Mouse (Mus musculus) adrenal gland, adult 2 months (tissue): ENCODE results near the gene Sparc. TPM values are rescaled to one million over a fixed set of nuclear protein-coding genes. Genes with fewer than 3 reads are reported as not detected.

Experiments used
- DNase-seq: peaks from one replicate; pipeline ENCODE4 v3.0.0; 2021
- polyA plus RNA-seq: library from polyadenylated mRNA; depleted of rRNA; stranded (reverse); fragments of >200 nt; gene quantifications from 2 replicates; pipeline ENCODE4 v1.2.3, GENCODE M21; 2012
- total RNA-seq, 2 experiments: library from RNA; stranded (reverse); gene quantifications; 2 replicates each; pipeline ENCODE4 v1.2.3; 2021

Gene Sparc
- total and polyA plus RNA-seq, 3 experiments = 1,553 to 5,966 (median 3,019) TPM

DNA sequence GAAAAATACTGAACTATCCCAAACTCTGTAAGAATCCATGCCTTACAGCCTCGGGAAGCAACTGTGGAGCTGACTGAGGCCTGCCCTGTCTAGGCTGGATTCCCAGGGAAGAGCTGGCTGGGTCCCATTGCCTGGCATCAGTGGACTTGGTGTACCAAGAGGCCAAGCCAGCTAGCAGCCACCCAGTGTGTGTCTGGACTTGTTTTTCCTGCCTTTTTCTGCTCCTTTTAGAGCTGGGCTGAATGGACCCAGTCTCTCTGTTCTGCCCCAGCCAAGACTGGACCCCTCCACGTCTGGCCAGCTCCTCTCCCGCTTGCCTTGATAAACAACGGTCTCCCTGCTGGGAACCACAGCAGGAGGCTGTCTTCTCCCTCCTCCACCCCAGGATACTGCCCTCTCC lies 15.0 kb upstream of the Sparc start:
- no peak for DNase-seq

DNA sequence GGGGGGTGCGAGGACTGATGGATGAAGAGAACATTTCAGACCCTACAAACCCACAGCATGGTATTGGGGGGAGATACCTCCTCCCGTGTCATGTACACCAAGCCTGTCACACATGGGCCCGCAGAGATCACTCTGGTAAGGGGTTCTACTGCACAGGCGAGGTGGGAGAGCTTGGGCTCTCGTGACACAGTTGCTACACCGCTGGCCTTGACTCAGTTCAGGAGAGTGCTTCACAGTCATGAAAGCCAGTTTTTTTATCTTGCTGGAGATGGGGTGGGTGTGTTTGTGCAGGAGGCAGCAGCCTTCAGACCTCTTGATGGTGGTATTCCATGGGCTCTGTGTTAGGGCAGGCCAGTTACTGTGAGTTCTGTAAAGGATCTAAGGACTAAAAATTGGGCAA lies 13.1 kb upstream of the Sparc start:
- DNase-seq = peak; percentile 36

DNA sequence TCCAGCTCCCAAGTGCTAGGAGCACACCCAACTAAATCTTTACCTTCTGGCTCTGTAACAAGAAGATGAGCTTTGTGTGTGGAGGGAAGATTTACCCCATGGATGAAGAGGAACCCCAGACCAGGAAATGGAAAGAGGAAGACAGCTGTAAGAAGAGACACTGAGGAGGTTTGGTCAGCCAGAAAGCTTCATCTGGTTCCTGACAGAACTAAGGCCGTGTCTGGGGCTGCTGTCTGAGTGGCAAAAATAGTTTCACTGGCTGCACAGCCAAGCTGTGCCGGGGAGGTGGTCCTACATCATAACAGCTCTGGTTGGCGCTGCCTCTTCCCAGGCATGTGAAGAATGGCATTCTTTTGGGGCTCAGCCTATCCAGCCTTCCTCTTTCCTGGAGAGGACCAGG lies 10.0 kb upstream of the Sparc start:
- no peak for DNase-seq

DNA sequence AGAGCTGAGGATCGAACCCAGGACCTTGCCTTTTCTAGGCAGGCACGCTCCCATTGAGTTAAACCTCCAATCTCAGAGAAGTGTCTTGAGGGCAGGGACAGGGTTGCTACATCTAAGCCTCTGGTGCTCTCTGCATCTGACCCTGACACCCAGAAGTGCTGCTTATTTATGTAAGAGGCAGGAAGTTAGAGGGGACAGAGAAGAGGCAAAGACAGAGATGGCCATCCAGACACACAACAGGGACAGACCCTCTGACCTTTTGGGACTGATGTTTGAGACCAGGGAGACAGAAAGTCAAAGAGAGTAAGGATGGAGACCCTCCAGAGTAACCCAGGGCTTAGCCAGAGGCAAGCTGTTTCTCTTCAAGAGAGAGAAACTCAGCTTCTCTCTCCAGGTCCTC lies 7.0 kb upstream of the Sparc start:
- DNase-seq = no peak

DNA sequence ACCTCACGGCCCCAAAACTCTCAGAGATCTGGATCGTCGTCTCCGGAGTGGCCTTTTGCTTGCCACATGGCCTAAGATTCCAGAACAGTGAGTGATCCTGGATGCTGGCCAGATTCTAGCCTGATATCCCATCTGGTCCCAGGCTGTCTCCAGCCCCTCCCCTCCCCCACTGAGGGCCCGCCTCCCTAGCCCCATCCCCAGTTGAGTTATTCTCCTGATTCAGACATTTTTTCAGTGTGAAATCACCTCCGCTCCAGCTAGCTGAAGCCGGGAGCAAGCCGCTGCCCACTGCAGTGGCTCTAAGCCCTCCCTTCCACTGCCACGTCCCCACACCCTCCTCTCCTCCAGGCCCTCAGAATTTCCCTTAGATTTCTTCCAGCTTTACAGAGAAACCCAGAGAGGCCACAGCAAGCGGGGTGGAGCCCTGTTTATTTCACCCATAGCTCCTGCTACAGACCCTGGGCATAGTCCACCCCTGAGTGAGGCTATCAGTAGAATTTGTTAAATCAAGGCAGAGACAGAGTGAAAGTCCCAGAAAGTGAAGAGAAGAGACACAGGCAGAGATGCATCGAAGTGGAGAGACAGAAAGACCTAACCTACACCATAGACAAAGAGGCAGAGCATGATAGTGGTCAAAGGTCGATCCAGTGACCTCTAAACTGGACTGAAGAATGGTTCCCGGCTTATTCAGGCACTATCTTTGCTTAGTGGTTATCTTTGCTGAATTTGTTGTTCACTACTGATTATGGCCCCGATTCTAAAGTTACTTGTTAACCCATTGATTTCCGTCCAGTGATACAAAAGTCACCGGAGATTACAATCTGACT lies 5.4 kb upstream of the Sparc start:
- peak; percentile 96 for DNase-seq

DNA sequence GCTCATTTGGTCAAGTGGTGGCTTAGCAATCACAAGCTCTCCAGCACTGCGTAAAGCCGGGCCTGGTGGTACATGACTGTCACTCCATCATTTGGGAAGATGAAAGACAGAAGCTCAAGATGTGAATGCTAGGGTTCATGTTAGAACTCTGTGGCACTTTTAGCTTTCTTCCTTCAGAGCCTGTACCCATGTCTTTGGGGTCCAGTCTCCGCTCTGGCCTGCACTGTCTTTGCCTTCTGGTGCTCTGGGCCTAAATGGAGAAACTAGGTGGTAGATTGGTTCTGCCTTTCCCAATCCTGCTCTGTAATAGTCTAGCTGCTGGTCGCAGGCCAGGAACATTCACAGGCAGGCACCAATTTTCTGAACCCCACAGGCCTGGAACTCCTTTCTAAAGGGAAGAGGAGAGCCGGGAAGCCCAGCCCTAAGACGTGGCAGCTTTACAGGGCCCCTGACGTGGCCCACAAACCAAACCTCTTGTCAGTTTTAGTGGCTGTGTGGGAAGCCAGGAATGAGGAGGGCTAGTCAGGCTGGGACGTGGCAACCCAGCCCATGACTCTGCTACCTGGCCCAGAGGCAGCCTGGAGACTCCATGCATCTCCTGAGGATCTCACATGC lies 1.9 kb upstream of the Sparc start:
- DNase-seq = no peak

DNA sequence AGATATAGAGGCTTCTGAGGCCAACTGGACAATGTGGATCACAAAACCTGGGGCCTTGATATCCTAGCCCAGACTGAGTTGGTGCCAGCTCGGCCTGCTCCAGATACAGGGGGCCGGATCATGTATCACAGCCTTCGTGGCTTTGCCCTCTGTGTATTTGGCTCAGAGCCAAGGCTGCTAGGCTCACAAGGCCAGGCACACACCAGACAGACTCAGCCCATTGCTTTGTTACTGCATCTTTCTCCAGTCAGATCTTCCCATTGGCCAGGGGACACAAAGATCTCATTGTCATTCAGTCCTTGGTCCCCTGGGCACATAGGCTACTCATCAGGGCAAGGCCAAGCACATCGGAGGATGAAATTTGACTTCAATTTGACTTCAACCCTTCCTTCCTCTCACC lies 773 bp upstream of the Sparc start:
- peak; percentile 90 for DNase-seq

DNA sequence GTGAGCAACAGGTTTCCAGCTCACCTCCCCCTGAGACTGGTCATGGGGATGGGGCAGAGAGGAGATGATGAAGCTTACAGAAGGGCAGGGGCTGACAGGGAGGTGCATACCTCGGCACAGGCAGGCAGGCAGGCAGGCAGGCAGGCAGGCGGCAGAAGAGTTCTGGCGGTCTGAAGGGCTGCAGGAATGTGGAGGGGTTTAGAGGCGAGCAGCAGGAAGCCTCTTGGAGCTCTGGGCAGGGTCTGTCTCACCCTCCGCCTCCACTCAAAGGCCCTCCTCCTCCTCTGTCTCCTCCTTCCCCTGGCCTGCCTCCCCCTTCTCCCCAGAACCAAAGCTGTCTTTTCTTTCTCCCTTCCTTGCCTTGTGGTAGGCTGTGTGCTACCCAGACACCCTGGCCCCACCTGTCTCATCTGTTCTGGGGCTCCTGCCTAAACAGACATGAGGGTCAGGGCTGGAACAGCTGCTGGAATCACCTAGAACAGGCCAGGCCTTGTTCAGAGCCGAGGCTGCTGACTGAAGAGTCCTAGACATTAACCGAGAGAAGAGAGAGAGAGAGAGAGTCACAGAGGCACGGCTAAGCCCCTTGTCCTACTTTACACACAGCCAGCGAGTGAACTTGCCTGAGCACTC lies 3.2 kb downstream of the Sparc start:
- DNase-seq = peak; percentile 90

DNA sequence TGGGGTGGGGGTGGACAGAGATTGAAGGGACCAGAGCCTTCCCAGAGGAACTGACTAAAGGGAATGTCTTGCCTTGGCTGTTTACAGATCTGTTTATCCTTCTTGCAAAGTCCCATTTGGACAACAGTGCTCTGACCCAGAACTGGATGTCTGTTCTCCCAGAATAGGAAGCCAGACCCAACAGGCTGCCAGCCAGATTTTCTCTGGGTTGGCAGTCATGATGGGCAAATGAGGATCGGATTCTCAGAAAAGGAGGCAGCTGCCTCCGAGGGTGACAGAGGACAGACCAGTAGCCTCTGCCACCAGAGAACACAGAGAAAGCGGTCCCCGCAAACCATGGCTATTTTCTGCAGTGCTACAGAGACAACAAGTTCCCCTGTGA lies 3.7 kb downstream of the Sparc start:
- DNase-seq = no peak

DNA sequence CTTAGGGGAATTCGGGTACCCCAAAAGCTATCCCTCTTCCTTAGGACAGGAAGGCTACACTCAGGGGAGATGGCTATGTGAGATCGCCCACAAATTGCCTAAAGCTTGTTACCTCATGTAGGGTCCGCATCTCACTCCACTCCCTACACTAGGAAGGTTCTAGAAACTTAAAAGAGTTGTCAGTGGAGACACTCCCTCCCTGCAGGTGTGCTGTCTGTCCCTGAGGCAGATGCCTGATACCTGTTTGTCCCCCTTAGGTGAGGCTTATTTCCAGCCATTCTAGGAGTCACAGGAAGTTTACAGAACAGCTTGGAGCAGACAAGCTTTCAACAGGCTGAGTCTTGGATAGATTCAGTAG lies 4.3 kb downstream of the Sparc start:
- DNase-seq = peak; percentile 28

DNA sequence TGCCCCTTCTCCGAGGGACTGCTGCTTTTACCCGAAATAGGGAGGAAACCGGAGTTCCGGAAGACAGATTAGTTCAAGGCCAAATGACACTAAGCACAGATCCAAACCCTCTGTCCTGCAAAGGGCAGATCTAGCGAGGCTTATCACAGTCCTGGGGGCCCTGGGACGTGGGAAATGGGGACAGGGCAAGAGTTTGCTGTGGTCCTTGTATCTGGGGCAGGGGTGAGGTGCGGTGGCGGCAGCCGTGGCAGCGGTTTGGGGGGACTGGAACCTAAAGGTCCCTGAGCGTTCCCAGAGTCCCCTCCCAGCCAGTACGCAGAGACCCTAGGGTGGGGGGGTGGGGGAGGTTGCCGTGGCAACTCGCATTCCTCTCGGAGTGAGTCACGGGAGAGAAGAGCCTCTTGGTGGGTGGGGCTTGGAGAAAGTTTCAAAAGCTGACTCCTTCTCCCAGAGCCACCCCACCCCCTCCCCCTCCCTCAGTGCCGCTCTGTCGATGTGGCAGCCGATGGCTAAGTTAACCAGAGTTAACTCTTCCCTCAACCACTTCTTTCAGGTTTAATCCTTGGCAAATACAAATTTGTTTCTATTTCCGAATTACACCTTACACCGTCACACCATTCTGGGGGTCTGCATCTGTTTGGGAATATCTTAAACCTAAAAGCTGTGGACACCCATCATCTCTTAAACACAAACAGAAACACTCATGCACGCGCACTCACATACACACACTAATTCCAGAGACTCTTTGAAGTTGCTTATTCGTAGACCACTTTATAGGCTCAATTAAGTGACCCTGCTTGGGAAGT lies 4.9 kb downstream of the Sparc start:
- DNase-seq = peak; percentile 87

DNA sequence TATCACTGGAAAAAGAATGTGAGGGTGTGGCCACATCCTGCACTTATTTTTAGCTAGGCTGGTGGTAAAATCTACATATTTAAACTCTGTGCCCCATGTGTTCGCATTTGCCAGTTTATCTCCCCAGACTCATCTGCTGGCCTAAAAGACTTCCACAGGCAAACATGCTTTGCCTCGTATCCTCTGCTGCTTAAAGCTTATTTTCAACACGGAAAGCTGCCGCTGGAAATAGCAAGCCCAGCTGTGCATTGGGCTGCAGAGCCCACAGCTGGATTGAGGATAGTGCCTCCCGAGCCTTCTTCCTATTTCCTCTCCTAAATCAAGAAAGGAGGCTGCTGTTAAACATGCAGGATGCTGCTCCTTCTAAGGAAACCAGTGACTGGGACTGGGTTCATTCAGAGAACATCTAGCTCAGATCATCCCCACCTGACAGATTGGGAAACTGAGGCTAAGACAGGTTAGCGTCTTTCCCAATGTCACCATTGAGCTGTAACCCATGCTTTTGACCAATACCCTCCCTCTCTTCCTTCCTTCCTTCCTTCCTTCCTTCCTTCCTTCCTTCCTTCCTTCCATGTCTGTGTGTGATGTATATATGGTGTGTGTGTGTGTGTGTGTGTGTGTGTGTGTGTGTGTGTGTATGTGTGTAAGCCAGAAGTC lies 6.2 kb downstream of the Sparc start:
- peak; percentile 30 for DNase-seq

DNA sequence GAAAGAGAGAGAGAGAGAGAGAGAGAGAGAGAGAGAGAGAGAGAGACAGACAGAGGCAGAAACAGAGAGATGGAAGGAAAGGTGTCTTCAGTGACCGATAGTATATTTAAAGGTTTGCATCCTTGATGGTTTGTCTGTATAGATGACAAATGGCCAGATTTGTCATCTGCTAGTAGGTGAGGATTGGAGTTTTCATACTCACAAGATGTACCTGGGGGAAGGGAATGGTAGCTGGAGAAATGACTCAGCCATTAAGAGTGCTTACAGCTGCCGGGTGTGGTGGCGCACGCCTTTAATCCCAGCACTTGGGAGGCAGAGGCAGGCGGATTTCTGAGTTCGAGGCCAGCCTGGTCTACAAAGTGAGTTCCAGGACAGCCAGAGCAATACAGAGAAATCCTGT lies 7.3 kb downstream of the Sparc start:
- DNase-seq = peak; percentile 46

DNA sequence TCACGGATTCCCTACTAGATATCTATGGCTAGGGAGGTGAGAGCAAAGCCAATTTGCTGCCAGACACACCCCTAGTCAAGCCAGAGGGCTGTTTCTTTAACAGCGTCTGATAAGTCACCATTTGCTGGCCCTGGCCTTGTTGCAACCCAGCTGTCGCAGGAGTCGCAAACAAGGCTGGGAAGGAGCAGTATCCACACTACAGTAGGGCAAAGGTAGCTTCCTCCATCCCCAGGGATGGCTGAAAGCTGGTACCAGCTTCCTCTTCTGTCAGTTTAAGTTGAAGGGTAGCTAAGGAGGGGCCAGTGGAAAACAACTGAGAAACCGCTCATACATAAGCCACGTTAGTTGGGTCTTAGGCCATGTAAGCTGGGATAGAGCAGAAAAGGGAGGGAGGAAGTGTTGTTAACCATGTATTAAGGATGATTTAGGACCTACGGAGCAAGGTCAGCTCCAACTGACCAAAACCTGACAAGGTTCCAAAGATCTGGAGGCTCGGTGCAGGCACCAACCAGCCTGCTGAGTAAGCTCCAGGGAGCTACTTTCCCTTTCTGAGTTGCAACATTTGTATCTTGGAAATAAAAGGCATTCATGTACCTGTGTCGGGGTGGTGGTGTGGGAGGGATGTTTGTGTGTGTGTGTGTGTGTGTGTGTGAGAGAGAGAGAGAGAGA lies 7.8 kb downstream of the Sparc start:
- peak; percentile 85 for DNase-seq

DNA sequence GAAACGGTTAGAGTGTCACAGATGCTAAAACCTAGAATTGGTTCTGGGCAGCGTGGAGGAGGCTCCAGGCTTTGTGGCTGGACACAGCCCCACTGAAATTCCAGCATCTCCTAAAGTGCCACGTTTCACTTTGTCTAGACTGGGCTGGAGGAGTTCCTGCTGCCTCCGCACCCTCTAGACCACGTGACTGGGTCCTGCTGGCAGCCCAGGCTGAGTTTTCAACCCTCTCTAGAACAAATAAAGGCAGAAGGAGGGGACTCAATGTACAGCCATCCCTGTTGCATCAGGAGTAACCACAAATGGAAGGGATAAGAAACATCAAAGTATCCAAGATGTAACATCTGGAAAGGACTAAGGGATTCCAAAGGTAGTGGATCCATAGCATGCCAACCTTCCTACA lies 8.7 kb downstream of the Sparc start:
- peak; percentile 69 for DNase-seq

DNA sequence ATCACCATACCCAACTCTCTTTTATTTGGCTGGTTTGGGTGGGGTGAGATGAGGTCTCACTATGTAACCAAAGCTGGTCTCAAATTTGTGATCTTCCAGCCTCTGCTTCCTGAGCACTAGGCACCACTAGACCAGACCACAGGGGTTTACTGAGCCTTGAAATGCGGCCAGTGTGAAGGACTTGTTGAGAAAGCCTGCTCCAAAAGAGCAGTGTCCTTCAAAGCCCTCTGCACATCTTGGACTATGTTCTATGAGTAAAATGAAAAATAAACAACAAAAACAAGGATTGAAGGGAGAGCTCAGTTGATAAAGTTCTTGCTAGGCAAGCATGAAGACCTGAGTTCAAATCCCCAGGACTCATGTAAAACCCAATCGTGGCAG lies 9.6 kb downstream of the Sparc start:
- DNase-seq = peak; percentile 75

DNA sequence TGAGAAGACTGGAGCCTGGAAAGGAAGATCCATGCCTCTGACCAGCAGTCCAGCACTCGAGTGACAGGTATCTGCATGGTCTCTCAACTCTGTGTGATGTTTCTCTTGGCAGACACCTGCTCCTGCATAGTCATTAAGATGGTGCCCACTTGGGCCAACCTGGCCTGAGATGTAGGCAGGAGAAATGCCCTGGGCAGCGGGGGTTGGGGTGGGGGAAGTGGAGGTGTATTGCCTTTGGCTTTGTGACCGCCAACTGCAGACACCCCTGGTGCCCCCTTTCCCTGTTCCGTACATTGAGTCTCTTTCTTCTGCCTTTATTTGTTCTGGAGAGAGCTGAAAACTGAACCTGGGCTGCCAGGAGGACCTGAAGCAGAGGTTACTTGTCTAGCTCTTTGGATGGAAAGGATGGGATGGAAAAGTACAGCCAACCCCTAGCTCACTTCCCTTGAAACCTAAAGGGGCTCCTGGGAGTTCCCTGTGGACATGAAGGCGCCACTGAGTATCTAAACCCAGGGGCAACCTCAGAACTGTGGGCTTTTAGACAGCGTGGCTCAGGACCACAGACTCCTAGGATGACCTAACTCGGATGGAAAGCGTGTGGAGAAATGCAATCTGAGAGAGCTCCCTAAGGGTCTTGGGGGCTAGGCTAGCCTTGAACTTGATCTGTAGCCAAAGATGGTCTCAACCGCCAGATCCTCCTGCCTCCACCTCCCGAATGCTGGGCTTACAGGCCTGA lies 10.1 kb downstream of the Sparc start:
- no peak for DNase-seq

DNA sequence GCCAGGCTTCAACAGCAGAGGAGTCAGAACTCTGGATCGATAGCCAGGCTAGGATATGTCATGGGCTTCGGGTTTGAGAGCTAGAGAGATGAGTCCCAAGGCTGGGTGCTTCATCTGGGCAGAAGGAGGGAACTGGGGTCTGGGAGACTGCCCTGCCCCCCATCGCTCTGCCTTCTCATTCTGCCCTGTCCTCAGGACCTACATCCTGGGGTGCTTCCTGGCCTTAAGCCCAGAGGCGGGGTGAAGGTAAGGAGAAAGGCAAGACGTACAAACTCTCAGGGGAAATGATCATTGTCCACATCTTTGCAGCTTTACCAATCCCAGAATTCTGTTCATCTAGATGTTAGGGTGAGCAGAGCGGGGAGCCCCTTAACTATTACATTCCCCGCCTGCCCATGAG lies 10.9 kb downstream of the Sparc start:
- peak; percentile 48 for DNase-seq

DNA sequence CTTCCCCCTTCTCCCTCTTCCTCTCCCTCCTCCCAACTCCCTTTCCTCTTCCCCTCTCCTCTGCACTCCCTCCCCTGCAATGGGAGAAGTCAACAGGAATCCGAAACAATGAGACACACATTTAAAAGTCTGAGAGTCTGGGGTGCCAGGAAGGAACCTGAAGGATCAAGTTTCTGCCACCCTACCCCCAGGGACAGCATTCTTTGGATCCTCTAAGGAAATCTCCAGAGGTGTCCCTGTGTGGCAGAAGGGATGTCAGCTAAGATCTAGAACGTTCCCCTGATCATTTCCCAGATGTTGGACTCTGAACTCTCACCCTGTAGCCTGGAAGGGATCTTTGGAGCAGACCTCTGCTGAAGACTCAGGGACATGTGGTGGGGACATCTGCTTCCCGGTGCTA lies 12.5 kb downstream of the Sparc start:
- no peak for DNase-seq

DNA sequence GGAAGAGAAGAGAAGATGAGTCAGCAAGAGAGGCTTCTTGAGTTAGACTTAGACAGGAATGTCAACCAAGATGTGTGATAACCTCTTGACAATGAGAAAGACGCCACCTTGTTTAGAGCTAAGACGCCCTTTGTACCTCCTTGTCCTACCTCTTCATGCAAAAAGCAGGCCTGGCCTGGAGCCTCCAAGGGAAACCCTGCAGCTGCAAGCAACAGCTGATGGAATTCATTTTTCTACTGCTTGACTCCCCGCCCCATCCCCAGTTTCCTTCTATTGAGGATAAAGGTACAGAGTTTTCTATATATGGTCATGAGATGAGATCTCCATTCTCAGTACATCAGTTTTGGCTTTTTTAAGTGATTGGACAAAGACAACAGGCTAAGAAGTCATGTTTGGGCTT lies 13.0 kb downstream of the Sparc start:
- DNase-seq = no peak

DNA sequence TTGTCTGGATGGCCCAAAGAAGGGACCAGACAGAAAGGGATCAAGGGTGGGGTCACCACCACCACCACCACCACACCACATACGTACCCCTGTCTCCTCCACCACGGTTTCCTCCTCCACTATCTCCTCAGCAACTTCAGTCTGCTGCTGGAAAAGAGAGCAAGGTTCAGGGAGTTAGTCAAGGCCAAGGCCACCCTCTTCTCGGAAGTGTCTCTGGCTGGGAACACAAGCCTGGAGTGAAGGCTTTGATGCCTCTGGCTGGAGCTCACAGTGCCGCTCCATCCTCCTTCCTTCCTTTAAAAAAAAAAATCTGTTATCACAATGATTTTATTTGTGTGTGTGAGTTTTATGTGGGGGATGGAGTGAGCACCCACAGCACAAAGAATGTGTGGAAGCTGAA lies 15.8 kb downstream of the Sparc start:
- DNase-seq = peak; percentile 82
